ENCODE assay signal across 8 mouse cellular contexts in genomic region chr15:91048951-91049495, GRCm38 (mm10). TPM values are rescaled to one million over a fixed set of nuclear protein-coding genes. Genes with fewer than 3 reads are reported as not detected.
DNase-seq lines count a peak whose midpoint lies in the region; ATAC-seq lines count a peak whose summit lies in the region.

No protein-coding gene starts in this region.

- peak overlapping the region; percentile 66 for H3K4me2 ChIP-seq in hindbrain, embryonic 13.5 days
- H3K4me2 ChIP-seq in neural tube, embryonic 15.5 days: peak overlapping the region; percentile 77

- peak overlapping the region; percentile 100 for H3K27ac ChIP-seq in hindbrain, embryonic 13.5 days
- H3K27ac ChIP-seq in neural tube, embryonic 15.5 days (replicated peaks): peak overlapping the region; percentile 99

- H3K27me3 ChIP-seq in hindbrain, embryonic 13.5 days: no peaks in the 10 kb centered on the region
- H3K27me3 ChIP-seq in neural tube, embryonic 15.5 days (replicated peaks): no peaks in the 10 kb centered on the region

- ATAC-seq in hindbrain, embryonic 13.5 days (ENCODE audit: low FRiP score): peak; percentile 54
- peak; percentile 65 for ATAC-seq in neural tube, embryonic 15.5 days (ENCODE audit: low FRiP score)

- no peaks in the 10 kb centered on the region for H3K9me3 ChIP-seq in hindbrain, embryonic 13.5 days
- no peaks in the 10 kb centered on the region for H3K9me3 ChIP-seq in neural tube, embryonic 15.5 days (replicated peaks)

- peaks cover 30% of the 10 kb centered on the region for H3K4me1 ChIP-seq in hindbrain, embryonic 13.5 days (replicated peaks)
- H3K4me1 ChIP-seq in neural tube, embryonic 15.5 days: peaks cover 32% of the 10 kb centered on the region

- WGBS in hindbrain, embryonic 13.5 days: 0% methylated on average over 46 of the region's 47 CpGs
- under 1% methylated on average over 47 of the region's 47 CpGs for WGBS in neural tube, embryonic 15.5 days

- H3K36me3 ChIP-seq in hindbrain, embryonic 13.5 days: no peaks in the 10 kb centered on the region
- no peaks in the 10 kb centered on the region for H3K36me3 ChIP-seq in neural tube, embryonic 15.5 days

- H3K9ac ChIP-seq in hindbrain, embryonic 13.5 days: peak overlapping the region; percentile 99
- H3K9ac ChIP-seq in neural tube, embryonic 15.5 days (replicated peaks): peak overlapping the region; percentile 99

- peak overlapping the region; percentile 96 for H3K4me3 ChIP-seq in hindbrain, embryonic 13.5 days
- H3K4me3 ChIP-seq in neural tube, embryonic 15.5 days (replicated peaks): peak overlapping the region; percentile 96

- DNase-seq in adrenal gland, adult 8-10 months: peak; percentile 8
- DNase-seq in adrenal gland, postnatal 25 days: no peak
- DNase-seq in urinary bladder, adult 2 months (ENCODE audit: low spot score): peak; percentile 29
- DNase-seq in urinary bladder, postnatal 14 days (ENCODE audit: low spot score): no peak
- peak; percentile 16 for DNase-seq in liver
- no peak for DNase-seq in spleen, postnatal 36 days (ENCODE audit: low spot score in 2 of 2)

RNA-seq across cellular contexts. Expression of gene Kif21a, which starts 0.7 kb away (rescaled TPM):
- total RNA-seq in adrenal gland, adult 8-10 months (2022): 10 to 100 TPM; 15.8 to 26.1 (median 21.8) TPM
- 15.4 and 23.0 TPM in 2 replicates for total RNA-seq in adrenal gland, postnatal 25 days (2021)
- polyA plus RNA-seq in urinary bladder, adult 2 months (2012; rRNA removed): 7.5 and 8.7 TPM in 2 replicates
- polyA plus RNA-seq in hindbrain, embryonic 13.5 days (2015; fragmentation: Nextera tagmentation; extraction: Ambion mirVana): 48.9 and 51.6 TPM in 2 replicates
- 34.8 and 40.1 TPM in 2 replicates for polyA plus RNA-seq in neural tube, embryonic 15.5 days (2015; fragmentation: Nextera tagmentation; extraction: Ambion mirVana)

Comparison
In these comparisons a context has a peak if more than half of its experiments do, and no peak if none do; other contexts are left out.
1. DNase-seq: peak in adrenal gland, adult 8-10 months (single experiment), urinary bladder, adult 2 months (single experiment) and liver (single experiment); none in adrenal gland, postnatal 25 days (single experiment), urinary bladder, postnatal 14 days (single experiment) and spleen, postnatal 36 days (0 of 2).